Mouse (Mus musculus) C2C12 (cell line): ENCODE data around the gene Cmas.

Experiments used
- CTCF ChIP-seq: IDR thresholded peaks from one replicate; pipeline ENCODE4 v1.5.1; 2011; ENCODE audit not compliant: control insufficient read depth, insufficient read depth, insufficient read length
- MAX ChIP-seq: IDR thresholded peaks from one replicate; pipeline ENCODE4 v1.6.1; 2011; ENCODE audit warnings: mild to moderate bottlenecking, control low read depth
- MYOG ChIP-seq: IDR thresholded peaks from one replicate; pipeline ENCODE4 v1.6.1; 2011; ENCODE audit not compliant: control insufficient read depth, insufficient read length; ENCODE audit errors: extremely low read depth
- USF1 ChIP-seq: IDR thresholded peaks from one replicate; pipeline ENCODE4 v1.6.1; 2011; ENCODE audit warnings: low read depth, mild to moderate bottlenecking, control low read depth, moderate library complexity

DNA sequence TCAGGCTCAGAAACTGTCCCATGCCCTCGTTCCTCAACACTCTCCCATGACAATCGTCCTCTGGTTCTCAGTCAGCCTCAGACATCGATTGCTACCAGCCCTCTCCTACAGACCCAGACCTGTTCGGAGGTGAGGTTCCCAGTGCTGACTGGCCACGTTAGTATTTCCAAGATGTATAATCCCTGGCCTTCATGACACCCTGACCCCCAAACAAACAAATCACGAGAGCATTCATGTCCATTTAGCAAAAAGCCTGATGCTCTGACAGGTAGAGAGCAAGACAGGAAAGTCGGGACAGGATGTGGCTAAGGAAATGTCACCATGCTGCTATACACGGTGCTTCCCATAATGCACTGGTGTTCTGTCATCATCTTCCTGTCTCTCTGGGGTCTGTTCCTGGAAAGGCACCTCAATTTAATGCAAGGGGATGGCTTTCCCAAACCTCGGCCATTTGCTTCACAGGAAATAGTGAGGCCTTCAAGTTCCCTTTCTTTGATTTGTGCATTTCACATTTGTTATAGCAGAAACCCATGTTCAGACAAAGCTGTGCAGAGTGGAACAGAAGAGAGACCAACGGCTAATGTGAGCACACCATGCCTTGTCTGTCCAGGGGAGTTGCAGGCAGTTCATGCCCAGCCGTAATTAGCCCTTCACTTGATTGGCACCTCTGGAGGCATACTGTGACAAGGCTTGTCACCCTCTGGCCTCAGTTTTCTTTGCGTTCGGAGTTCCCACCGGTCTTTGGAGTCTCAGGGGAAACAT lies 23.5 kb downstream of the Cmas start:
- TF ChIP-seq USF1, result no peak
- TF ChIP-seq CTCF, result no peak
- no peak for TF ChIP-seq MAX
- TF ChIP-seq MYOG, result no peak
